Mouse (Mus musculus): ENCODE data around the gene Mex3b.

Mex3b gene

GRCm38 (mm10) chr7:82867271-82868121 lies at the start of gene Mex3b:
Mex3b (plus strand) TSS chr7:82867333.
- peak; percentile 79 for DNase-seq

GRCm38 (mm10) chr7:82819541-82819940 lies 47.6 kb upstream of the Mex3b start:
- no peak for DNase-seq

- DNase-seq: no peak
These were observed 46.5 kb upstream of the Mex3b start for GRCm38 (mm10) chr7:82820661-82821060.

- no peak for DNase-seq
These were observed 45.6 kb upstream of the Mex3b start for GRCm38 (mm10) chr7:82821501-82821900.

GRCm38 (mm10) chr7:82822528-82822927 lies 44.6 kb upstream of the Mex3b start:
- no peak for DNase-seq

- no peak for DNase-seq
These were observed 38.9 kb upstream of the Mex3b start for GRCm38 (mm10) chr7:82828193-82828592.

GRCm38 (mm10) chr7:82829516-82829915 lies 37.6 kb upstream of the Mex3b start:
- DNase-seq: no peak

- no peak for DNase-seq
These were observed 32.7 kb upstream of the Mex3b start for GRCm38 (mm10) chr7:82834471-82834870.

- no peak for DNase-seq
These were observed 28.7 kb upstream of the Mex3b start for GRCm38 (mm10) chr7:82838414-82838813.

- no peak for DNase-seq
These were observed 28.0 kb upstream of the Mex3b start for GRCm38 (mm10) chr7:82838965-82839675.

- DNase-seq: no peak
These were observed 24.8 kb upstream of the Mex3b start for GRCm38 (mm10) chr7:82842222-82842920.

GRCm38 (mm10) chr7:82850756-82851155 lies 16.4 kb upstream of the Mex3b start:
- DNase-seq: no peak

GRCm38 (mm10) chr7:82851670-82852069 lies 15.5 kb upstream of the Mex3b start:
- DNase-seq: no peak

- DNase-seq: no peak
These were observed 12.9 kb upstream of the Mex3b start for GRCm38 (mm10) chr7:82854195-82854766.

GRCm38 (mm10) chr7:82858611-82859010 lies 8.5 kb upstream of the Mex3b start:
- no peak for DNase-seq

- no peak for DNase-seq
These were observed 6.5 kb upstream of the Mex3b start for GRCm38 (mm10) chr7:82860626-82861025.

- DNase-seq: no peak
These were observed 3.8 kb upstream of the Mex3b start for GRCm38 (mm10) chr7:82863341-82863740.

GRCm38 (mm10) chr7:82864260-82864990 lies 2.7 kb upstream of the Mex3b start:
- DNase-seq: peak; percentile 42

- DNase-seq: peak; percentile 57
These were observed 2.0 kb upstream of the Mex3b start for GRCm38 (mm10) chr7:82864991-82865771.

- DNase-seq: peak; percentile 99
These were observed 1.2 kb upstream of the Mex3b start for GRCm38 (mm10) chr7:82865834-82866485.

All from cerebellum, adult 9-11 months (tissue).